Mouse (Mus musculus) intestine, postnatal 0 days (tissue): Measurements from ENCODE around the gene Srd5a3. TPM values are rescaled to one million over a fixed set of nuclear protein-coding genes. Genes with fewer than 3 reads are reported as not detected.
"Not testable (repeated sequence)": the region's sequence is repeated elsewhere in the genome, so short reads cannot be mapped to it uniquely, and the experiment has no call there.

Experiments used
- ATAC-seq: fragments of 200-750 bp; cut with Nextera tagmentation; 2 replicates; pipeline ENCODE4 v1.8.0; 2017; ENCODE audit warnings: mild to moderate bottlenecking, moderate TSS enrichment, moderate library complexity
- H3K27ac ChIP-seq: fragments of 300-500 bp; sonication (generic); 2 replicates; pipeline ENCODE4 v1.5.1; 2014; ENCODE audit warnings: mild to moderate bottlenecking, low read depth, low read length, moderate library complexity
- H3K27me3 ChIP-seq: fragments of 300-500 bp; sonication (generic); replicated peaks from 2 replicates; pipeline ENCODE4 v1.6.1; 2014; ENCODE audit warnings: low read length, mixed read lengths; ENCODE audit not compliant: control insufficient read depth, insufficient read depth
- H3K36me3 ChIP-seq: fragments of 300-500 bp; sonication (generic); 2 replicates; pipeline ENCODE4 v1.6.1; 2014; ENCODE audit warnings: mild to moderate bottlenecking, moderate library complexity; ENCODE audit not compliant: control insufficient read depth, insufficient read depth
- H3K4me1 ChIP-seq: fragments of 300-500 bp; sonication (generic); replicated peaks from 2 replicates; pipeline ENCODE4 v1.6.1; 2014; ENCODE audit warnings: antibody characterized with exemption, low read length, mixed read lengths; ENCODE audit not compliant: control insufficient read depth, insufficient read depth
- H3K4me2 ChIP-seq: fragments of 300-500 bp; sonication (generic); replicated peaks from 2 replicates; pipeline ENCODE4 v1.6.1; 2014; ENCODE audit warnings: low read depth, mild to moderate bottlenecking, moderate library complexity
- H3K4me3 ChIP-seq: fragments of 300-500 bp; sonication (generic); 2 replicates; pipeline ENCODE4 v1.5.1; 2014; ENCODE audit warnings: low read depth, low read length
- H3K9ac ChIP-seq: fragments of 300-500 bp; sonication (generic); 2 replicates; pipeline ENCODE4 v1.6.1; 2014; ENCODE audit warnings: mild to moderate bottlenecking, low read depth, low read length
- H3K9me3 ChIP-seq: fragments of 300-500 bp; sonication (generic); 2 replicates; pipeline ENCODE4 v1.6.1; 2016; ENCODE audit warnings: mixed run types; ENCODE audit not compliant: control insufficient read depth
- CTCF ChIP-seq: sonication (generic); IDR thresholded peaks from 2 replicates; pipeline ENCODE4 v1.5.1; 2016; ENCODE audit warnings: low read depth, mild to moderate bottlenecking, control low read depth, antibody characterized with exemption, moderate library complexity
- WGBS: fragments of 180-500 bp; shearing (Covaris S2); extraction: QIAGEN DNeasy Blood & Tissue Kit; methylation state at CpG from one replicate; pipeline ENCODE4 v1.1.7; 2014; 5-methylcytosine and 5-hydroxymethylcytosine counted together
- polyA plus RNA-seq: library from polyadenylated mRNA; unstranded; fragments of >200 nt; fragmentation: Nextera tagmentation; extraction: Ambion mirVana; gene quantifications from 2 replicates; pipeline ENCODE4 v1.2.1, GENCODE M21; 2015

The Srd5a3 gene
- 41.5 and 44.1 TPM in 2 replicates for polyA plus RNA-seq

DNA sequence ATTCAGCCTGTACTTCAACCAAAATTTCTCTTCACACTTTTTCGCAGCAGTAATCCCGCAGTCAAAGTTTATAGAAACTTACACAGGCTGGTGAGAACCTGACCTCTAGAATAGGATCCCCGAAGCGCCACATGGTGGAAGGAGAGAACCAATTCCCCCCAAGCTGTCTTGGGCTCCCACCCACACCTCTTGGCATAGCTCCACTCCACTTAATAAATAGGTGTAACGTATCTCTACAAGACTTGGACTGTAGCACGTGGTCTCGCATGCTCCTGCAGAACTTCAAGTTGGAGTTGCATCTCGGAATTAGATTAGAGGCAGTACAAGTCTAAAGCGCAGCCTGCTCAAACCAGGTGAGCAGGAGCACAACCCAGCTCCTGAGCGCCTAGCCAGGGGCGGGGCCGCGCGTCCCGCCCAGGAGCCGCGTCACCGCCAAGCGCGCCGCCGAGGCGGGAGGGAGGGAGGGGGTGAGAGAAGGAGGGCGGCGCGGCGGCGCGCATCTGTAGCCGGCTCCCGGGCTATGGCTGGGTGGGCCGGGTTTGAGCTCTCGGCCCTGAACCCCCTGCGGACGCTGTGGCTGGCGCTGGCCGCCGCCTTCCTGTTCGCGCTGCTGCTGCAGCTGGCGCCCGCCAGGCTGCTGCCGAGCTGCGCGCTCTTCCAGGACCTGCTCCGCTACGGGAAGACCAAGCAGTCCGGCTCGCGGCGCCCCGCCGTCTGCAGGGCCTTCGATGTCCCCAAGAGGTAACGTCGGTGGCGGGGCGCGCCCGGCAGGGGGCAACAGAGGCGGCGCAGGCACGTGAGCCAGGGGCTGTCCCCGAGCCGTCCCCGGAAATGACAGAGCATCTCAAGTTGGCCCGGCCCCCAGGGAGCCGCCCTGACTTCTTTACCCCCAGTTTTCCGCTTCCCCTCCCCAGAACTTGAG lies at the start of gene Srd5a3:
Srd5a3 (plus strand) TSS at position 464 of the 922 bp plus-strand sequence.
- H3K9me3 ChIP-seq = no peaks in the 10 kb centered on the region
- peak within 1 kb of the TSS; percentile 83 for H3K9ac ChIP-seq
- WGBS = 1% methylated on average over 55 of the region's 69 CpGs
- peaks cover 13% of the 10 kb centered on the region; the same call in 1 of the 2 replicates for H3K4me1 ChIP-seq
- no peaks in the 10 kb centered on the region for H3K36me3 ChIP-seq
- H3K4me2 ChIP-seq = peak within 1 kb of the TSS; percentile 80
- peak; percentile 97 for ATAC-seq
- H3K27ac ChIP-seq = peak within 1 kb of the TSS; percentile 96
- no peaks in the 10 kb centered on the region for H3K27me3 ChIP-seq
- peak within 1 kb of the TSS; percentile 57 for H3K4me3 ChIP-seq
- peak; percentile 97 for TF ChIP-seq CTCF

- H3K27ac ChIP-seq, H3K4me1 ChIP-seq, H3K4me2 ChIP-seq, H3K36me3 ChIP-seq, ATAC-seq, H3K27me3 ChIP-seq, H3K9ac ChIP-seq, H3K4me3 ChIP-seq, H3K9me3 ChIP-seq: not testable (repeated sequence)
- 66% methylated on average over 5 of the region's 5 CpGs for WGBS
These were observed 36.3 kb upstream of the Srd5a3 start for GRCm38 (mm10) chr5:76103809-76104208.

GRCm38 (mm10) chr5:76107306-76107705 lies 32.8 kb upstream of the Srd5a3 start:
- H3K36me3 ChIP-seq = no peaks in the 10 kb centered on the region
- H3K9me3 ChIP-seq = no peaks in the 10 kb centered on the region
- H3K4me2 ChIP-seq = no peak overlapping the region
- ATAC-seq = no peak
- no peak overlapping the region for H3K27ac ChIP-seq
- TF ChIP-seq CTCF = no peak
- 77% methylated on average over 5 of the region's 5 CpGs for WGBS
- no peak overlapping the region for H3K9ac ChIP-seq
- H3K4me1 ChIP-seq = no peaks in the 10 kb centered on the region
- H3K4me3 ChIP-seq = no peak overlapping the region
- 0 out of 2 replicates have a peak, but pooled peaks cover 4% of the 10 kb centered on the region for H3K27me3 ChIP-seq

DNA sequence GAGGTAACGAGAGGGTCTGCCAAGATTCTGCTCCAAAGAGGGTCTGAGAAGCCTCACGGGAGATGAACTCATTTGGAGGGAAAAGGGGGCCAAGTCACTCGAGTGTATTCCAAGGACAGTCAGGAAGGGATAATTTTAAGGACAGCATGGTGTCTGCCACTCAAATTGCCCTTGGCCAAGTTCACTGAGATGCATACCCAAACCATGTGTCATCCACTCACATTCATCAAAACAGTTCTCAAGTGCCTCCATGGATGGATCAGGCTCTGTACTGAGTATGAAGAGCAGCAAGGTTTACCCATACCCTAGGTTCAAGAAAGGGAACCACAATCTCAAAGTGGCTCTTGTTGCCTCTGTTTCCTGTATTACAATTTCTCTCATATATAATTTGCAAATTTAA lies 31.6 kb upstream of the Srd5a3 start:
- Histone ChIP-seq H3K4me3 (no peak overlapping the region), H3K36me3 (no peaks in the 10 kb centered on the region), H3K27ac (no peak overlapping the region), H3K4me1 (no peaks in the 10 kb centered on the region), H3K4me2 (no peak overlapping the region), H3K9ac (no peak overlapping the region), H3K27me3 (0 out of 2 replicates have a peak, but pooled peaks cover 4% of the 10 kb centered on the region), H3K9me3 (no peaks in the 10 kb centered on the region)
- no peak for TF ChIP-seq CTCF
- WGBS = 76% methylated on average over 3 of the region's 3 CpGs
- ATAC-seq = no peak

DNA sequence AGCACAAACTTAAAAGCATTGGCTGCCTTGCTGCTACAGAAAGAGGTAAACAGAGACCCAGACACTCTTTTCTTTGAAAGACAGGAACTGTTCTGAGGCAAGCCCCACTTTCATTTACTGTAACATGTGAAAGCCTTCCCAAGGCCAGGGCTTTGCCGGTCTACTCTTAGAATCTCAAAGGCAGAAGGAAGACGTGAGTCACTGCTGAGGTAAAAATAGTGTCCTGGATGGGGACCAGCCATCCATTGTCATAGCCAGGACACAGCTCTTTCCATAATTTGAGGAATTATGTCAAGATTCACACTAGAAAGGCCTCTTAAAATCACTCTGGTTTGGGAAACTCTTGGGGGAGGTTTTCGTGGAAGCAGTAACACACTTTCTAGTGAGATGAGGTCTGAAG lies 28.9 kb upstream of the Srd5a3 start:
- Histone ChIP-seq H3K27me3 (0 out of 2 replicates have a peak, but pooled peaks cover 4% of the 10 kb centered on the region), H3K27ac (no peak overlapping the region), H3K9me3 (no peaks in the 10 kb centered on the region), H3K4me3 (no peak overlapping the region), H3K4me2 (no peak overlapping the region), H3K4me1 (0 out of 2 replicates have a peak, but pooled peaks cover 4% of the 10 kb centered on the region), H3K36me3 (no peaks in the 10 kb centered on the region), H3K9ac (no peak overlapping the region)
- TF ChIP-seq CTCF = no peak
- ATAC-seq = no peak
- 79% methylated on average over 3 of the region's 3 CpGs for WGBS

- Histone ChIP-seq H3K9ac (no peak overlapping the region), H3K9me3 (no peaks in the 10 kb centered on the region), H3K27me3 (0 out of 2 replicates have a peak, but pooled peaks cover 4% of the 10 kb centered on the region), H3K4me3 (no peak overlapping the region), H3K4me1 (0 out of 2 replicates have a peak, but pooled peaks cover 4% of the 10 kb centered on the region), H3K27ac (no peak overlapping the region), H3K36me3 (no peaks in the 10 kb centered on the region), H3K4me2 (no peak overlapping the region)
- TF ChIP-seq CTCF = no peak
- 79% methylated on average over 4 of the region's 4 CpGs for WGBS
- ATAC-seq = no peak
These were observed 28.1 kb upstream of the Srd5a3 start for GRCm38 (mm10) chr5:76112016-76112415.
